Mouse (Mus musculus): Measurements from ENCODE around the gene Cd4. TPM values are rescaled to one million over a fixed set of nuclear protein-coding genes. Genes with fewer than 3 reads are reported as not detected.

Gene Cd4
- total and polyA plus RNA-seq, 2 experiments from 2014 or later, result 0.05 to 0.13 TPM

GRCm38 (mm10) chr6:124817125-124817524, 70.9 kb downstream of the Cd4 start:
- H3K27ac ChIP-seq, result no peak overlapping the region
- H3K27me3 ChIP-seq (ENCODE audit: insufficient read depth, low read length), result no peaks in the 10 kb centered on the region
- WGBS, result 93% methylated on average over 11 of the region's 11 CpGs
- DNase-seq (ENCODE audit: low spot score), result no peak
- no peak overlapping the region for H3K4me2 ChIP-seq (ENCODE audit: low read depth, low read length)
- H3K36me3 ChIP-seq (ENCODE audit: insufficient read depth, low read length), result peaks cover 55% of the 10 kb centered on the region
- no peak for TF ChIP-seq CTCF (IDR thresholded peaks at IDR 0.05; ENCODE audit: low read depth)
- ATAC-seq, result no peak
- peaks cover 13% of the 10 kb centered on the region for H3K4me1 ChIP-seq (ENCODE audit: insufficient read depth, low read length)
- no peaks in the 10 kb centered on the region for H3K9me3 ChIP-seq (ENCODE audit: low read length)
- H3K4me3 ChIP-seq (ENCODE audit: low read length), result no peak overlapping the region
- no peak overlapping the region for H3K9ac ChIP-seq (replicated peaks; ENCODE audit: low read length)

- Histone ChIP-seq H3K4me2 (ENCODE audit: low read depth, low read length) (no peak overlapping the region), H3K4me3 (ENCODE audit: low read length) (no peak overlapping the region), H3K27ac (no peak overlapping the region), H3K27me3 (ENCODE audit: insufficient read depth, low read length) (no peaks in the 10 kb centered on the region), H3K4me1 (ENCODE audit: insufficient read depth, low read length) (peaks cover 13% of the 10 kb centered on the region), H3K9me3 (ENCODE audit: low read length) (no peaks in the 10 kb centered on the region), H3K9ac (replicated peaks; ENCODE audit: low read length) (no peak overlapping the region), H3K36me3 (ENCODE audit: insufficient read depth, low read length) (peaks cover 50% of the 10 kb centered on the region)
- DNase-seq (ENCODE audit: low spot score), result no peak
- TF ChIP-seq CTCF (IDR thresholded peaks at IDR 0.05; ENCODE audit: low read depth), result no peak
- ATAC-seq, result no peak
- WGBS, result 94% methylated on average over 4 of the region's 4 CpGs
Observed at GRCm38 (mm10) chr6:124816611-124817010, 71.4 kb downstream of the Cd4 start.

- no peak overlapping the region for H3K9ac ChIP-seq (replicated peaks; ENCODE audit: low read length)
- H3K27me3 ChIP-seq (ENCODE audit: insufficient read depth, low read length), result no peaks in the 10 kb centered on the region
- no peaks in the 10 kb centered on the region for H3K9me3 ChIP-seq (ENCODE audit: low read length)
- H3K27ac ChIP-seq, result peak overlapping the region; percentile 88; the same call in 1 of the 2 replicates
- no peak for TF ChIP-seq CTCF (IDR thresholded peaks at IDR 0.05; ENCODE audit: low read depth)
- WGBS, result 65% methylated on average over 9 of the region's 9 CpGs
- peak overlapping the region; percentile 89; the same call in 1 of the 2 replicates for H3K4me2 ChIP-seq (ENCODE audit: low read depth, low read length)
- H3K4me1 ChIP-seq (ENCODE audit: insufficient read depth, low read length), result peaks cover 15% of the 10 kb centered on the region
- peak; percentile 47 for DNase-seq (ENCODE audit: low spot score)
- H3K36me3 ChIP-seq (ENCODE audit: insufficient read depth, low read length), result peaks cover 38% of the 10 kb centered on the region
- ATAC-seq, result no peak
- H3K4me3 ChIP-seq (ENCODE audit: low read length), result no peak overlapping the region
Observed at GRCm38 (mm10) chr6:124814858-124815774, 72.9 kb downstream of the Cd4 start.

Other genes with a start within 250 kb of the Cd4 start
- 32.0 and 48.5 TPM in 2 replicates for gene Lpcat3, start 225.2 kb downstream of the Cd4 start, total RNA-seq (2014; rRNA removed)
- 49.5 and 53.3 TPM in 2 replicates for gene Lpcat3, start 225.2 kb downstream of the Cd4 start, polyA plus RNA-seq (2015; fragmentation: Nextera tagmentation; extraction: Ambion mirVana)
- 75.8 and 102 TPM in 2 replicates for gene Emg1, start 176.0 kb downstream of the Cd4 start, total RNA-seq (2014; rRNA removed)
- 100 and 102 TPM in 2 replicates for gene Emg1, start 176.0 kb downstream of the Cd4 start, polyA plus RNA-seq (2015; fragmentation: Nextera tagmentation; extraction: Ambion mirVana)
- gene Phb2, start 175.9 kb downstream of the Cd4 start, total RNA-seq (2014; rRNA removed), result 218 and 223 TPM in 2 replicates
- 267 and 270 TPM in 2 replicates for gene Phb2, start 175.9 kb downstream of the Cd4 start, polyA plus RNA-seq (2015; fragmentation: Nextera tagmentation; extraction: Ambion mirVana)
- gene Ptpn6, start 149.5 kb downstream of the Cd4 start, total RNA-seq (2014; rRNA removed), result 3.8 and 3.9 TPM in 2 replicates
- 4.3 and 4.8 TPM in 2 replicates for gene Ptpn6, start 149.5 kb downstream of the Cd4 start, polyA plus RNA-seq (2015; fragmentation: Nextera tagmentation; extraction: Ambion mirVana)
- gene Grcc10, start 146.8 kb downstream of the Cd4 start, total RNA-seq (2014; rRNA removed), result 212 and 236 TPM in 2 replicates
- gene Grcc10, start 146.8 kb downstream of the Cd4 start, polyA plus RNA-seq (2015; fragmentation: Nextera tagmentation; extraction: Ambion mirVana), result 643 and 649 TPM in 2 replicates
- 0.26 TPM in 1 of 2 replicates, not detected in the other for gene Gm45234, start 132.2 kb downstream of the Cd4 start, total RNA-seq (2014; rRNA removed)
- gene Gm45234, start 132.2 kb downstream of the Cd4 start, polyA plus RNA-seq (2015; fragmentation: Nextera tagmentation; extraction: Ambion mirVana), result not detected in 2 replicates
- gene Atn1, start 131.7 kb downstream of the Cd4 start, total RNA-seq (2014; rRNA removed), result 19.1 and 23.7 TPM in 2 replicates
- gene Atn1, start 131.7 kb downstream of the Cd4 start, polyA plus RNA-seq (2015; fragmentation: Nextera tagmentation; extraction: Ambion mirVana), result 19.9 and 21.3 TPM in 2 replicates
- gene Eno2, start 118.5 kb downstream of the Cd4 start, total RNA-seq (2014; rRNA removed), result 281 and 357 TPM in 2 replicates
- gene Eno2, start 118.5 kb downstream of the Cd4 start, polyA plus RNA-seq (2015; fragmentation: Nextera tagmentation; extraction: Ambion mirVana), result 213 and 216 TPM in 2 replicates
- gene Lrrc23, start 108.5 kb downstream of the Cd4 start, total RNA-seq (2014; rRNA removed), result 6.7 and 9.2 TPM in 2 replicates
- 5.4 and 8.7 TPM in 2 replicates for gene Lrrc23, start 108.5 kb downstream of the Cd4 start, polyA plus RNA-seq (2015; fragmentation: Nextera tagmentation; extraction: Ambion mirVana)
- gene Spsb2, start 79.6 kb downstream of the Cd4 start, total RNA-seq (2014; rRNA removed), result 7.3 and 8.7 TPM in 2 replicates
- 9.6 and 9.8 TPM in 2 replicates for gene Spsb2, start 79.6 kb downstream of the Cd4 start, polyA plus RNA-seq (2015; fragmentation: Nextera tagmentation; extraction: Ambion mirVana)
- gene Tpi1, start 73.9 kb downstream of the Cd4 start, total RNA-seq (2014; rRNA removed), result 506 and 525 TPM in 2 replicates
- gene Tpi1, start 73.9 kb downstream of the Cd4 start, polyA plus RNA-seq (2015; fragmentation: Nextera tagmentation; extraction: Ambion mirVana), result 515 and 534 TPM in 2 replicates
- gene Usp5, start 58.7 kb downstream of the Cd4 start, total RNA-seq (2014; rRNA removed), result 222 and 233 TPM in 2 replicates
- gene Usp5, start 58.7 kb downstream of the Cd4 start, polyA plus RNA-seq (2015; fragmentation: Nextera tagmentation; extraction: Ambion mirVana), result 182 and 189 TPM in 2 replicates
- gene Cdca3, start 58.7 kb downstream of the Cd4 start, total RNA-seq (2014; rRNA removed), result 34.7 and 39.9 TPM in 2 replicates
- gene Cdca3, start 58.7 kb downstream of the Cd4 start, polyA plus RNA-seq (2015; fragmentation: Nextera tagmentation; extraction: Ambion mirVana), result 40.9 and 47.3 TPM in 2 replicates
- gene Gnb3, start 47.9 kb downstream of the Cd4 start, total RNA-seq (2014; rRNA removed), result 0.68 and 0.72 TPM in 2 replicates
- 1.6 and 2.2 TPM in 2 replicates for gene Gnb3, start 47.9 kb downstream of the Cd4 start, polyA plus RNA-seq (2015; fragmentation: Nextera tagmentation; extraction: Ambion mirVana)
- gene P3h3, start 30.5 kb downstream of the Cd4 start, total RNA-seq (2014; rRNA removed), result 71.3 and 79.5 TPM in 2 replicates
- 11.3 and 12.0 TPM in 2 replicates for gene P3h3, start 30.5 kb downstream of the Cd4 start, polyA plus RNA-seq (2015; fragmentation: Nextera tagmentation; extraction: Ambion mirVana)
- 193 and 194 TPM in 2 replicates for gene Gpr162, start 24.2 kb downstream of the Cd4 start, total RNA-seq (2014; rRNA removed)
- 30.1 and 31.9 TPM in 2 replicates for gene Gpr162, start 24.2 kb downstream of the Cd4 start, polyA plus RNA-seq (2015; fragmentation: Nextera tagmentation; extraction: Ambion mirVana)
- gene Lag3, start 23.5 kb upstream of the Cd4 start, total RNA-seq (2014; rRNA removed), result 1.8 and 2.2 TPM in 2 replicates
- gene Lag3, start 23.5 kb upstream of the Cd4 start, polyA plus RNA-seq (2015; fragmentation: Nextera tagmentation; extraction: Ambion mirVana), result 3.3 and 3.6 TPM in 2 replicates
- gene Ptms, start 31.9 kb upstream of the Cd4 start, total RNA-seq (2014; rRNA removed), result 913 and 1,024 TPM in 2 replicates
- gene Ptms, start 31.9 kb upstream of the Cd4 start, polyA plus RNA-seq (2015; fragmentation: Nextera tagmentation; extraction: Ambion mirVana), result 767 and 773 TPM in 2 replicates
- 639 and 964 TPM in 2 replicates for gene Mlf2, start 43.2 kb upstream of the Cd4 start, total RNA-seq (2014; rRNA removed)
- gene Mlf2, start 43.2 kb upstream of the Cd4 start, polyA plus RNA-seq (2015; fragmentation: Nextera tagmentation; extraction: Ambion mirVana), result 618 and 628 TPM in 2 replicates
- gene Cops7a, start 77.3 kb upstream of the Cd4 start, total RNA-seq (2014; rRNA removed), result 113 and 146 TPM in 2 replicates
- gene Cops7a, start 77.3 kb upstream of the Cd4 start, polyA plus RNA-seq (2015; fragmentation: Nextera tagmentation; extraction: Ambion mirVana), result 97.1 and 101 TPM in 2 replicates
- gene Pianp, start 108.5 kb upstream of the Cd4 start, total RNA-seq (2014; rRNA removed), result 24.1 and 32.9 TPM in 2 replicates
- gene Pianp, start 108.5 kb upstream of the Cd4 start, polyA plus RNA-seq (2015; fragmentation: Nextera tagmentation; extraction: Ambion mirVana), result 58.9 and 65.4 TPM in 2 replicates
- gene Zfp384, start 120.9 kb upstream of the Cd4 start, total RNA-seq (2014; rRNA removed), result 37.3 and 38.6 TPM in 2 replicates
- 10.3 and 11.6 TPM in 2 replicates for gene Zfp384, start 120.9 kb upstream of the Cd4 start, polyA plus RNA-seq (2015; fragmentation: Nextera tagmentation; extraction: Ambion mirVana)
- gene Ing4, start 151.5 kb upstream of the Cd4 start, total RNA-seq (2014; rRNA removed), result 60.7 and 78.3 TPM in 2 replicates
- 97.6 and 102 TPM in 2 replicates for gene Ing4, start 151.5 kb upstream of the Cd4 start, polyA plus RNA-seq (2015; fragmentation: Nextera tagmentation; extraction: Ambion mirVana)
- 10.5 and 17.3 TPM in 2 replicates for gene Acrbp, start 161.5 kb upstream of the Cd4 start, total RNA-seq (2014; rRNA removed)
- 12.2 and 17.5 TPM in 2 replicates for gene Acrbp, start 161.5 kb upstream of the Cd4 start, polyA plus RNA-seq (2015; fragmentation: Nextera tagmentation; extraction: Ambion mirVana)
- gene Lpar5, start 179.7 kb upstream of the Cd4 start, total RNA-seq (2014; rRNA removed), result 0.75 and 1.8 TPM in 2 replicates
- 0.68 and 0.88 TPM in 2 replicates for gene Lpar5, start 179.7 kb upstream of the Cd4 start, polyA plus RNA-seq (2015; fragmentation: Nextera tagmentation; extraction: Ambion mirVana)
- gene Chd4, start 207.8 kb upstream of the Cd4 start, total RNA-seq (2014; rRNA removed), result 101 and 106 TPM in 2 replicates
- gene Chd4, start 207.8 kb upstream of the Cd4 start, polyA plus RNA-seq (2015; fragmentation: Nextera tagmentation; extraction: Ambion mirVana), result 90.2 and 94.7 TPM in 2 replicates
- 33.9 and 34.2 TPM in 2 replicates for gene Nop2, start 243.7 kb upstream of the Cd4 start, total RNA-seq (2014; rRNA removed)
- gene Nop2, start 243.7 kb upstream of the Cd4 start, polyA plus RNA-seq (2015; fragmentation: Nextera tagmentation; extraction: Ambion mirVana), result 37.3 and 38.8 TPM in 2 replicates